Comparison of ENCODE assay signal across 15 mouse cellular contexts in genomic region chr15:91077457-91078410, GRCm38 (mm10). TPM values are rescaled to one million over a fixed set of nuclear protein-coding genes. Genes with fewer than 3 reads are reported as not detected.
DNase-seq lines count a peak whose midpoint lies in the region; ATAC-seq and TF ChIP-seq lines count a peak whose summit lies in the region.
"Had no signal": no experiment of that assay in that cellular context is flagged by ENCODE, and none has a peak within 500 bp of the region (broad histone marks: within the 10 kb centered on the region; RNA-seq: fewer than 3 reads in every experiment).

No protein-coding gene starts in this region.

- WGBS in forebrain, embryonic 16.5 days = 14% methylated on average over 15 of the region's 15 CpGs
- WGBS in midbrain, postnatal 0 days = 30% methylated on average over 15 of the region's 15 CpGs
- 50% methylated on average over 15 of the region's 15 CpGs for WGBS in intestine, postnatal 0 days

- DNase-seq in ES-E14 (ENCODE audit: low read depth, low spot score) = peak; percentile 92
- peak; percentile 93 for DNase-seq in ZHBTc4 (ENCODE audit: low read depth, low spot score)
- peak; percentile 34 for DNase-seq in midbrain, postnatal 0 days (ENCODE audit: low spot score)
- no peak for DNase-seq in layer of hippocampus, adult 9-11 months
- no peak for DNase-seq in cerebellum, adult 9-10 months
- DNase-seq: adrenal gland, adult 2 months; cerebellum, adult 11-12 months; gastrocnemius, postnatal 14 days; heart, postnatal 36 days; kidney, postnatal 10 days had no signal

- H3K4me1 ChIP-seq in ES-E14 (ENCODE audit: control insufficient read depth in 2 of 2, insufficient read depth in 2 of 2, low read length in 2 of 2, poor library complexity in 1 of 2) = peaks cover 3 to 9% of the 10 kb centered on the region in 2 experiments; a peak in 2 of 4 replicates
- peaks cover 6% of the 10 kb centered on the region; the same call in 1 of the 2 replicates for H3K4me1 ChIP-seq in forebrain, embryonic 16.5 days (replicated peaks; ENCODE audit: control insufficient read depth, insufficient read depth, low read length)
- no peaks in the 10 kb centered on the region for H3K4me1 ChIP-seq in midbrain, postnatal 0 days (ENCODE audit: insufficient read depth, low read length)
- H3K4me1 ChIP-seq in intestine, postnatal 0 days (replicated peaks; ENCODE audit: control insufficient read depth, insufficient read depth, low read length) = no peaks in the 10 kb centered on the region
- H3K4me1 ChIP-seq: liver, embryonic 15.5 days; megakaryocyte, embryonic 14.5 days had no signal

- H3K36me3 ChIP-seq in ES-E14 (ENCODE audit: control insufficient read depth, insufficient read depth, low read length, poor library complexity, severe bottlenecking) = no peaks in the 10 kb centered on the region
- no peaks in the 10 kb centered on the region for H3K36me3 ChIP-seq in forebrain, embryonic 16.5 days (ENCODE audit: control insufficient read depth, insufficient read depth)
- H3K36me3 ChIP-seq in midbrain, postnatal 0 days (ENCODE audit: insufficient read depth, low read length) = no peaks in the 10 kb centered on the region
- H3K36me3 ChIP-seq in intestine, postnatal 0 days (ENCODE audit: control insufficient read depth, insufficient read depth) = no peaks in the 10 kb centered on the region
- H3K36me3 ChIP-seq: liver, embryonic 15.5 days had no signal

- H3K27ac ChIP-seq in ES-E14 (ENCODE audit: insufficient read depth, low read depth, low read length, poor library complexity, severe bottlenecking) = no peak overlapping the region
- H3K27ac ChIP-seq in forebrain, embryonic 16.5 days (ENCODE audit: low read length) = no peak overlapping the region
- H3K27ac ChIP-seq in midbrain, postnatal 0 days (ENCODE audit: low read depth, low read length) = no peak overlapping the region
- H3K27ac ChIP-seq in intestine, postnatal 0 days (ENCODE audit: low read depth, low read length) = no peak overlapping the region
- H3K27ac ChIP-seq: left cerebral cortex, adult 2 months; liver, embryonic 15.5 days had no signal

- no peak overlapping the region for H3K4me2 ChIP-seq in forebrain, embryonic 16.5 days (ENCODE audit: low read length)
- H3K4me2 ChIP-seq in midbrain, postnatal 0 days (ENCODE audit: low read depth, low read length, poor library complexity, severe bottlenecking) = no peak overlapping the region
- no peak overlapping the region for H3K4me2 ChIP-seq in intestine, postnatal 0 days (replicated peaks; ENCODE audit: low read depth)
- H3K4me2 ChIP-seq: liver, embryonic 15.5 days had no signal

- H3K27me3 ChIP-seq in forebrain, embryonic 16.5 days (replicated peaks; ENCODE audit: control insufficient read depth, insufficient read depth, low read length) = no peaks in the 10 kb centered on the region
- H3K27me3 ChIP-seq in midbrain, postnatal 0 days (ENCODE audit: insufficient read depth, low read length) = no peaks in the 10 kb centered on the region
- no peaks in the 10 kb centered on the region for H3K27me3 ChIP-seq in intestine, postnatal 0 days (replicated peaks; ENCODE audit: control insufficient read depth, insufficient read depth, low read length)
- H3K27me3 ChIP-seq: liver, embryonic 15.5 days; megakaryocyte, embryonic 14.5 days had no signal

- TF ChIP-seq CTCF in midbrain, postnatal 0 days (IDR thresholded peaks at IDR 0.05) = no peak
- no peak for TF ChIP-seq CTCF in intestine, postnatal 0 days (IDR thresholded peaks at IDR 0.05; ENCODE audit: low read depth)

- no peaks in the 10 kb centered on the region for H3K9me3 ChIP-seq in ES-E14 (ENCODE audit: control insufficient read depth, insufficient read depth, low read depth, low read length)
- no peaks in the 10 kb centered on the region for H3K9me3 ChIP-seq in forebrain, embryonic 16.5 days (ENCODE audit: control insufficient read depth, low read length)
- H3K9me3 ChIP-seq in midbrain, postnatal 0 days (ENCODE audit: low read length) = no peaks in the 10 kb centered on the region
- H3K9me3 ChIP-seq in intestine, postnatal 0 days (ENCODE audit: control insufficient read depth) = no peaks in the 10 kb centered on the region
- H3K9me3 ChIP-seq: liver, embryonic 15.5 days had no signal

- in situ Hi-C loops in ES-E14 (cut with MboI; ENCODE audit: low sequenced_read_pairs in 2 of 2, unreplicated experiment in 2 of 2) = no loop called here

- ATAC-seq in forebrain, embryonic 16.5 days = peak; percentile 43; the same call in 1 of the 2 replicates
- ATAC-seq in midbrain, postnatal 0 days (ENCODE audit: low FRiP score) = no peak
- ATAC-seq in intestine, postnatal 0 days = no peak

- no peak overlapping the region for H3K9ac ChIP-seq in ES-E14 (ENCODE audit: insufficient read depth, low read depth, low read length, poor library complexity, severe bottlenecking)
- no peak overlapping the region for H3K9ac ChIP-seq in forebrain, embryonic 16.5 days (replicated peaks; ENCODE audit: low read depth, low read length)
- no peak overlapping the region for H3K9ac ChIP-seq in midbrain, postnatal 0 days (replicated peaks; ENCODE audit: low read length, poor library complexity, severe bottlenecking)
- H3K9ac ChIP-seq in intestine, postnatal 0 days (ENCODE audit: low read depth, low read length) = no peak overlapping the region
- H3K9ac ChIP-seq: liver, embryonic 15.5 days had no signal

- H3K4me3 ChIP-seq in ES-E14 (ENCODE audit: insufficient read depth in 1 of 2, low read depth in 1 of 2, low read length in 2 of 2, poor library complexity in 1 of 2, severe bottlenecking in 1 of 2) = no peak overlapping the region
- H3K4me3 ChIP-seq in forebrain, embryonic 16.5 days (replicated peaks; ENCODE audit: low read length) = no peak overlapping the region
- H3K4me3 ChIP-seq in midbrain, postnatal 0 days (ENCODE audit: low read depth, low read length) = no peak overlapping the region
- H3K4me3 ChIP-seq in intestine, postnatal 0 days (ENCODE audit: low read depth, low read length) = no peak overlapping the region
- H3K4me3 ChIP-seq: left cerebral cortex, adult 2 months; liver, embryonic 15.5 days; megakaryocyte, embryonic 14.5 days had no signal

TF ChIP-seq in ES-E14, 5 proteins besides CTCF, POLR2A, EP300 and RAD21:
- TF ChIP-seq ZNF384 (IDR thresholded peaks at IDR 0.05; ENCODE audit: low read depth, low read length) = no peak
- TF ChIP-seq MAFK (IDR thresholded peaks at IDR 0.05; ENCODE audit: insufficient read depth, low read depth, low read length) = no peak
- no peak for TF ChIP-seq ZC3H11A (IDR thresholded peaks at IDR 0.05; ENCODE audit: borderline replicate concordance, low read depth, low read length)
- TF ChIP-seq HCFC1 (IDR thresholded peaks at IDR 0.05; ENCODE audit: borderline replicate concordance, insufficient read depth, low read length) = no peak
- TF ChIP-seq CHD2 (IDR thresholded peaks at IDR 0.05; ENCODE audit: low read depth, low read length) = peak; percentile 47; the same call in 1 of the 2 replicates

RNA-seq across cellular contexts. Expression of gene Kif21a, which starts 28.0 kb away (rescaled TPM):
- total RNA-seq in ES-E14 (2012; rRNA removed) = 5.4 TPM in 2 replicates
- polyA plus RNA-seq in forebrain, embryonic 16.5 days (2015; fragmentation: Nextera tagmentation; extraction: Ambion mirVana) = 49.0 and 53.7 TPM in 2 replicates
- total RNA-seq in midbrain, postnatal 0 days (2014; rRNA removed) = 64.9 and 68.7 TPM in 2 replicates
- 28.4 and 33.2 TPM in 2 replicates for polyA plus RNA-seq in midbrain, postnatal 0 days (2015; fragmentation: Nextera tagmentation; extraction: Ambion mirVana)
- polyA plus RNA-seq in intestine, postnatal 0 days (2015; fragmentation: Nextera tagmentation; extraction: Ambion mirVana) = 13.3 and 16.0 TPM in 2 replicates

Comparison
In these comparisons a context has a peak if more than half of its experiments do, and no peak if none do; other contexts are left out.
1. DNase-seq: peak in ES-E14 (single experiment), ZHBTc4 (single experiment) and midbrain, postnatal 0 days (single experiment); none in layer of hippocampus, adult 9-11 months (single experiment) and cerebellum, adult 9-10 months (single experiment).